Mouse (Mus musculus) lung, postnatal 36 days (tissue): Measurements from ENCODE around the gene Tufm.

ENCODE experiments used
- DNase-seq: peaks from one replicate; pipeline ENCODE4 v3.0.0; 2022; ENCODE audit warnings: mixed read lengths

Gene Tufm

GRCm38 (mm10) chr7:126501684-126502022, 14.5 kb downstream of the Tufm start:
- DNase-seq: no peak

- DNase-seq: peak; percentile 94
These were observed 15.0 kb downstream of the Tufm start for GRCm38 (mm10) chr7:126502023-126502741.

- DNase-seq: no peak
These were observed 15.6 kb downstream of the Tufm start for GRCm38 (mm10) chr7:126502751-126503150.

GRCm38 (mm10) chr7:126503273-126503878, 16.2 kb downstream of the Tufm start, which contains the start of gene Atxn2l:
Atxn2l (minus strand) TSS chr7:126503437.
- peak; percentile 99 for DNase-seq

- DNase-seq: no peak
These were observed 17.8 kb downstream of the Tufm start for GRCm38 (mm10) chr7:126504913-126505312.

GRCm38 (mm10) chr7:126507126-126507778, 20.1 kb downstream of the Tufm start:
- no peak for DNase-seq

GRCm38 (mm10) chr7:126511287-126511686, 24.1 kb downstream of the Tufm start:
- DNase-seq: no peak

- DNase-seq: no peak
These were observed 31.2 kb downstream of the Tufm start for GRCm38 (mm10) chr7:126518261-126518941.

GRCm38 (mm10) chr7:126519513-126519912, 32.4 kb downstream of the Tufm start:
- peak; percentile 20 for DNase-seq

- DNase-seq: peak; percentile 54
These were observed 36.2 kb downstream of the Tufm start for GRCm38 (mm10) chr7:126523316-126523715.

- DNase-seq: peak; percentile 70
These were observed 41.0 kb downstream of the Tufm start for GRCm38 (mm10) chr7:126528166-126528577.

- DNase-seq: no peak
These were observed 46.3 kb downstream of the Tufm start for GRCm38 (mm10) chr7:126533434-126533833.

- DNase-seq: no peak
These were observed 48.6 kb downstream of the Tufm start for GRCm38 (mm10) chr7:126535766-126536165.

GRCm38 (mm10) chr7:126536466-126536865, 49.3 kb downstream of the Tufm start:
- DNase-seq: no peak

GRCm38 (mm10) chr7:126537820-126538585, 50.8 kb downstream of the Tufm start:
- peak; percentile 52 for DNase-seq
